10 mouse cellular contexts compared by ENCODE assay signal in the genomic region with DNA sequence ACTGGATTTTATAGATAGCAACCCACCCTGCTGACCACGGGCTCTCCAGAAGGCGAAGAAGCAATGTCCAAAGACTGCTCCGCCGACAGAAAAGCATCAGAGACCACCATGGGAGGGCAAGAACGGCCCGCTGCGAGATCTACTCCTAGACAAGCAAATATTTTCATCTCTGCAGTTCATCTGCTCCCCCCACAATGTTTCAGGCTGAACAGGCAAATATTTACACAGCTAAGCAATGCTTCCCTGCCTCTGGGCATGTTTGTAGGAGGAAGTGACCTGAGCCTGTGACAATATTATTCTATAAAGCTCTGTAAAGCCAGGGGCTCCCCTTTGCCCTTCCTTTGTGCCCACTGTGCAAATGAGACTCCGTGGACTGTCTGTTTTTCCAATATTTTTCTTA. TPM values are rescaled to one million over a fixed set of nuclear protein-coding genes. Genes with fewer than 3 reads are reported as not detected.
DNase-seq lines count a peak whose midpoint lies in the region; ATAC-seq and TF ChIP-seq lines count a peak whose summit lies in the region.
"Had no signal": no experiment of that assay in that cellular context is flagged by ENCODE, and none has a peak within 500 bp of the region (broad histone marks: within the 10 kb centered on the region; RNA-seq: fewer than 3 reads in every experiment).

No protein-coding gene starts in this region.

- no peaks in the 10 kb centered on the region for H3K36me3 ChIP-seq in kidney, embryonic 14.5 days (ENCODE audit: control insufficient read depth, insufficient read depth, low read length)
- no peaks in the 10 kb centered on the region for H3K36me3 ChIP-seq in embryonic facial prominence, embryonic 15.5 days
- no peaks in the 10 kb centered on the region for H3K36me3 ChIP-seq in liver, embryonic 15.5 days (replicated peaks)

- no peaks in the 10 kb centered on the region for H3K27me3 ChIP-seq in kidney, embryonic 14.5 days (ENCODE audit: control insufficient read depth, insufficient read depth, low read length)
- H3K27me3 ChIP-seq in embryonic facial prominence, embryonic 15.5 days: no peaks in the 10 kb centered on the region
- no peaks in the 10 kb centered on the region for H3K27me3 ChIP-seq in liver, embryonic 15.5 days

- no peak for ATAC-seq in kidney, embryonic 14.5 days (ENCODE audit: low FRiP score, low TSS enrichment)
- ATAC-seq in embryonic facial prominence, embryonic 15.5 days (ENCODE audit: insufficient number of reproducible peaks, low FRiP score, low TSS enrichment, low read depth): no peak
- ATAC-seq in liver, embryonic 15.5 days (ENCODE audit: insufficient read depth): no peak
- no peak for ATAC-seq in frontal cortex, adult (ENCODE audit: low TSS enrichment)

- DNase-seq in kidney, postnatal 10 days: no peak
- DNase-seq in brain, embryonic 14.5 days (ENCODE audit: low read depth): peak; percentile 35
- DNase-seq in frontal cortex, postnatal 36 days (ENCODE audit: low spot score in 2 of 2): no peak
- no peak for DNase-seq in thymus, postnatal 25 days
- DNase-seq: kidney, adult 2 months; right cerebral cortex, postnatal 14 days had no signal

- no peaks in the 10 kb centered on the region for H3K9me3 ChIP-seq in kidney, embryonic 14.5 days (ENCODE audit: control insufficient read depth, low read length)
- H3K9me3 ChIP-seq in embryonic facial prominence, embryonic 15.5 days (replicated peaks): no peaks in the 10 kb centered on the region
- H3K9me3 ChIP-seq in liver, embryonic 15.5 days (replicated peaks): 0 out of 2 replicates have a peak, but pooled peaks cover 4% of the 10 kb centered on the region

- TF ChIP-seq CTCF in brain, embryonic 14.5 days (IDR thresholded peaks at IDR 0.05; ENCODE audit: borderline replicate concordance, extremely low read depth, insufficient read depth, insufficient read length): no peak

- peak overlapping the region; percentile 6; the same call in 1 of the 2 replicates for H3K27ac ChIP-seq in kidney, embryonic 14.5 days (ENCODE audit: low read depth, low read length)
- peak overlapping the region; percentile 35; the same call in 1 of the 2 replicates for H3K27ac ChIP-seq in embryonic facial prominence, embryonic 15.5 days (replicated peaks)
- H3K27ac ChIP-seq in liver, embryonic 15.5 days (replicated peaks): peak overlapping the region; percentile 48

- peaks cover 29% of the 10 kb centered on the region for H3K4me1 ChIP-seq in kidney, embryonic 14.5 days (ENCODE audit: control insufficient read depth, insufficient read depth, low read length)
- peaks cover 26% of the 10 kb centered on the region for H3K4me1 ChIP-seq in embryonic facial prominence, embryonic 15.5 days
- peaks cover 22% of the 10 kb centered on the region for H3K4me1 ChIP-seq in liver, embryonic 15.5 days (replicated peaks)

- no peak overlapping the region for H3K4me3 ChIP-seq in kidney, embryonic 14.5 days (ENCODE audit: low read length)
- H3K4me3 ChIP-seq in embryonic facial prominence, embryonic 15.5 days (replicated peaks): no peak overlapping the region
- H3K4me3 ChIP-seq in liver, embryonic 15.5 days (replicated peaks): no peak overlapping the region

- WGBS in kidney, embryonic 14.5 days: 12% methylated on average over 8 of the region's 8 CpGs
- WGBS in embryonic facial prominence, embryonic 15.5 days: 51% methylated on average over 8 of the region's 8 CpGs
- 42% methylated on average over 8 of the region's 8 CpGs for WGBS in liver, embryonic 15.5 days (ENCODE audit: insufficient replicate concordance)

- no peak overlapping the region for H3K9ac ChIP-seq in kidney, embryonic 14.5 days (ENCODE audit: low read depth, low read length)
- H3K9ac ChIP-seq in embryonic facial prominence, embryonic 15.5 days: no peak overlapping the region
- no peak overlapping the region for H3K9ac ChIP-seq in liver, embryonic 15.5 days

- TF ChIP-seq POLR2A in brain, embryonic 14.5 days (IDR thresholded peaks at IDR 0.05; ENCODE audit: borderline replicate concordance, extremely low read depth, insufficient read depth, insufficient read length, poor library complexity, severe bottlenecking): no peak

- H3K4me2 ChIP-seq in kidney, embryonic 14.5 days (replicated peaks; ENCODE audit: low read depth, low read length): no peak overlapping the region
- no peak overlapping the region for H3K4me2 ChIP-seq in embryonic facial prominence, embryonic 15.5 days (replicated peaks)
- peak overlapping the region; percentile 34 for H3K4me2 ChIP-seq in liver, embryonic 15.5 days

RNA-seq across cellular contexts. Expression of a gene that starts 20.2 kb away (rescaled TPM):
- polyA plus RNA-seq in kidney, embryonic 14.5 days (2014; fragmentation: Nextera tagmentation; extraction: Ambion mirVana): 3.8 and 5.3 TPM in 2 replicates
- 5.0 and 10.7 TPM in 2 replicates for polyA plus RNA-seq in brain, embryonic 14.5 days (2012; rRNA removed)
- 5.0 and 5.6 TPM in 2 replicates for polyA plus RNA-seq in embryonic facial prominence, embryonic 15.5 days (2015; fragmentation: Nextera tagmentation; extraction: Ambion mirVana)
- polyA plus RNA-seq in liver, embryonic 15.5 days (2015; fragmentation: Nextera tagmentation; extraction: Ambion mirVana): 1.4 and 2.0 TPM in 2 replicates
